Mouse (Mus musculus): ENCODE data around the gene Prkn.

Prkn gene

DNA sequence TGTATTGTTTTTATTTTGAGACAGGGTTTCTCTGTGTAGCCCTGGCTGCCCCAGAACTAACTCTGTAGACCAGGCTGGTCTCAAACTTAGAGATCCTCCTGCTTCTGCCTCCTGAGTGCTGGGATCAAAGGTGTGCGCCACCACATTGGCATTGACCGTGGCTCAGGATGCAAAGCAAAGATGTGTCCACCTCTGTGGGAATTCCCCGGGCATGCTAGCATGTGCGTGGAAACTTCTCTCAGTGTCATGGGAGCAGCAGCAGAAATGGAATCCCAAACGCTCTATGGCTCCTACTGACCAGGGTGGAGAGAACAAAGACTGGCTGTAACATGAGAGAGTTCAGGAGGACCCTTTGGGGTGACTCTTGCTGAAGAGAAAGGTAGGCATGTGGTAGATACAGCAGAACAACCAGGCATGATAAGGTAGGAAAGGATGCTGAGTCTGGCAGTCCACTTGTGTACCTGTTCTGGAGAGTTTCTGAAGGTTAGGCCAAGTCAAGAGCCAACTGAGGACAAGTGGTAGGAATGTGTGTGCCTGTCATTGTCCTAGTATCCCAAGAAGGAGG, 1201.0 kb downstream of the Prkn start:
- DNase-seq (ENCODE audit: low spot score), result no peak

DNA sequence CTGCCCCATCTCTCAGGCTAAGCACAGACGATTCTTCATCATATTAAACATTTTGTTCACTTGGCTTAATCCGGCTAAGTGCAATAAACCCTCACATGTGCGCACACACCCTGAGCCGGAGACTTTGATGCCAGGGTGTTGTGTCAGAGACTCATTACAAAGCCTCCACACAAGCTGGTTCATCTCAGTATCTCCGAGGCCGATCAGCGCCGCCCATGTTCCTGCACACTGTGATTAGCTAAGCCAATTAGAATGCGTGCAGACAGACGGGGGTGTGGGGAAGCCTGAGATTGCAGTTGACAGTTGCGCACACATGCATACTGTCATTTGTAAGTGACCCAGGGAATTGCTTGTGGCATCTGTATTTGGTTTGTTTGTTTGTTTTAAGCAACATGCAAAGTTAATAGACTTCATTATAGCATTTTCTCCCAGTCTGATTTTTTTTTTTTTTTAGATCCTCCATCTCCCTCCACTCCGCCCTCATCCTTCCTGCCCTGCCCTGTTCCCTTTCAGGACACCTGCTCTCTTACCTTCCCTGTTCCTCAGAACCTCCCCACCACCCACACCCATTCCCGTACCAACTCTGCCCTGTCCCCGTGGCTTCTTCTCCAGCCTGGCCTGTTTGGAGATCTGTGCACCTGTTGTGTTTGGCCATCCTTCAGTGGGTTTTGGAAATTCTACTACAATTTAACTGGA, 1202.5 kb downstream of the Prkn start:
- DNase-seq (ENCODE audit: low spot score), result peak; percentile 60

GRCm38 (mm10) chr17:12044222-12044621, 1204.0 kb downstream of the Prkn start:
- DNase-seq (ENCODE audit: low spot score), result no peak

GRCm38 (mm10) chr17:12045861-12046273, 1205.7 kb downstream of the Prkn start:
- DNase-seq (ENCODE audit: low spot score), result no peak

GRCm38 (mm10) chr17:12047032-12047431, 1206.8 kb downstream of the Prkn start:
- DNase-seq (ENCODE audit: low spot score), result no peak

GRCm38 (mm10) chr17:12047523-12047922, 1207.3 kb downstream of the Prkn start:
- no peak for DNase-seq (ENCODE audit: low spot score)

GRCm38 (mm10) chr17:12048695-12049490, 1208.7 kb downstream of the Prkn start:
- no peak for DNase-seq (ENCODE audit: low spot score)

DNA sequence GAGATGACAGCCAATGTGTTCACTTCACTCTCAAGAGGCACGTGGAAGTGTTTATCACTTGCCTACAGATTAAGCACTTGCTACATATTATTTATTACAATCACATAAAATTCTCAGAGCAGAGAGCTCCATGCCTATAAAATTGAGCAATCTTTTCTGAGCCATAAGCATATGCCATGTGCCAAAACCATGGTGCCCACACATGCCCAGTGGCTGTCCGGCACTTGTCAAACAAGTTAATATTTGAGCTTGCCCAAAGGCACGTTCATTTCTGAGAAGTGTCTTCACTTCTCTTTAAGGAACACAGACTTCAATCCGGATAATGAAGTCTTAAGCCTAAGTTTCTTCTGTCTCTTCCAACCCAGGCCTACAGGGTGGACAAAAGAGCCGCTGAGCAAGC, 1210.1 kb downstream of the Prkn start:
- DNase-seq (ENCODE audit: low spot score), result no peak

DNA sequence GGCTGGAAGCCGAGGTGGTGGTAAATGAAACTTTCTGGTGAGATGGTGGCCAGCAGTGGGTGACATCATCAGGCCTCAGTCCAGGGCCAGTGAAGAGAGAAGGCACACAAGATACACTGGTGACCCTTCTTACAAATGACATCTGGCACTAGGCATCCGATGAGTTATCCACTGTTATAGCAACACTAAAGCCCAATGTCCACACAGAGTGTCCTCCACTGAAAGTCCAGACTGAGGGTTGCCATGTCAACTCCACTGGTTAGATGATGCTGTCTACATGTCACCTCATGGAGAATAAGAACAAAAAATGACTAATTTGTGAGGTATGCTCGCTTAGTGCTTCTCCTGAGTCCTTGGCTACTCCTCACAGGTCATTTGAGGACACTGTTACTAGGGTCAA, 1210.8 kb downstream of the Prkn start:
- DNase-seq (ENCODE audit: low spot score), result no peak

DNA sequence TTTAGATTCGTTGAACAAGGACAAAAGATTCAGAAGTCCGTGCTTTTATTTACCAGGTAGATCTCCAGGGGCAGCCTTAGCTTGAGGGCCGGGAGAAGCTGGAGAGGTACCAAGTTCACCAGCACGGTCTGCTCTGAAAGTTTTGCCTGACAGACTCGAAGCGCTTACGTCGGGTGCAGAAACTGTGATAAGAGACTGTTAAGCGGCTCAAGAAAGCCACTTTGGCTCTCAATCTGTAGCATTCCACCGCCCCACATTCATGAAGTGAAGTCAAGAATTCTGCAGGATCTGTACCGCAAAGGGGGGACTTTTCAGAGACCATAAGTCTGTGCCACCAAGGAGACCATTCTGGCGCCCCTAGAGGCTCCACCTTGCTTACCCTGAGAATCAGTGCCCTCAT, 1212.5 kb downstream of the Prkn start:
- DNase-seq (ENCODE audit: low spot score), result no peak

- DNase-seq (ENCODE audit: low spot score), result no peak
Measured at GRCm38 (mm10) chr17:12059041-12059440, 1218.9 kb downstream of the Prkn start.

DNA sequence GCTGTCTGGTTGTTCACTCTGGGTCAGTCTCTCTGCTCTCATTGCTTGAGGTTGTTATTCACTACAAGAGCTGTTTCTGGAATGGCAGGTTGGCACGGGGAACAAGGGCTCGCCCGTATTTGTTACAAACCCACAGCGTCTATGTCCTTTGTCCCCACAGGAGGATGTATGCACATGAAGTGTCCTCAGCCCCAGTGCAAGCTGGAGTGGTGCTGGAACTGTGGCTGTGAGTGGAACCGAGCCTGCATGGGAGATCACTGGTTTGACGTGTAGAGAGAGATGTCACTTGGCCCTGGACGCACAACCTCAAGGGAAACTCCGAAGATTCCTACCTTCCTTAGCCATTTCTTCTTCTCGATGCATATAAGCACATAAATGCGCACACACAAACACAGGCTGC, 1221.2 kb downstream of the Prkn start:
- DNase-seq (ENCODE audit: low spot score), result no peak

DNA sequence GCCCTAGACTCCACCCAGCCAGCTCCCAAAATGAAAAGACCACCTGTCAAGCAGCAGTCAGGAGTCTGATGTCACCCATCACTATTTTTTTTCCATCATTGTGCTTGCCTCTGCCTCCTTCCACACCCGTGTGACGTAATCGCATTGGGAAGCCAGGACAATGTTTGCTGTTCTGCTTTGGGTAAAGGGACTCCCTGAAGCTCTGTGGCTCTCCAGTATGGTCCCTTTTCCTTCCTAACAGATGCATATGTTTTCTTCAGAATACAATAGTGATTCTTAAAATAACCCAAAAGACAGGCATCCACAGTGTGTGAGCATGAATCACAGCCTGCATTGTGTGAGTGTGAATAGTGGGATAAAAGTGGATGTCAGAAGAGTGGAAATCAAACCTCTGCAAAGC, 1222.7 kb downstream of the Prkn start:
- DNase-seq (ENCODE audit: low spot score), result no peak

DNA sequence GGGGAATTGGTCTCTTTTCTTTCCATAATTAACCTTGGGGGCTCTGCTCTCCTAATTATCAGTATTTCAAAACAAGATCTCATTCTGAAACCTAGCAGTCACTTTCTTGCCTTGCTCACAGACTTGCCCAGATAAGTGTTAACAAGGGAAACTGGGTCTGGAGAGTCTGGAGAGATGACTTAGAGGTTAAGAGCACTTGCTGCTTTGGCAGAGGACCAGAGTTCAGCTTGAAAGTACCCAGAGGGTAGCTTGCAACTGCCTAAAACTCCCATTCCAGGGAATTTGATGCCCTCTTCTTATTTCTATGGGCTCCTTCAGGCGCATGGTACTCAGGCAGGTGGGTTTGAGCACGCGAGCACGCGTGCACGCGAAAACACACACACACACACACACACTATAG, 1223.3 kb downstream of the Prkn start:
- no peak for DNase-seq (ENCODE audit: low spot score)

GRCm38 (mm10) chr17:12066054-12066453, 1225.9 kb downstream of the Prkn start:
- peak; percentile 59 for DNase-seq (ENCODE audit: low spot score)

DNA sequence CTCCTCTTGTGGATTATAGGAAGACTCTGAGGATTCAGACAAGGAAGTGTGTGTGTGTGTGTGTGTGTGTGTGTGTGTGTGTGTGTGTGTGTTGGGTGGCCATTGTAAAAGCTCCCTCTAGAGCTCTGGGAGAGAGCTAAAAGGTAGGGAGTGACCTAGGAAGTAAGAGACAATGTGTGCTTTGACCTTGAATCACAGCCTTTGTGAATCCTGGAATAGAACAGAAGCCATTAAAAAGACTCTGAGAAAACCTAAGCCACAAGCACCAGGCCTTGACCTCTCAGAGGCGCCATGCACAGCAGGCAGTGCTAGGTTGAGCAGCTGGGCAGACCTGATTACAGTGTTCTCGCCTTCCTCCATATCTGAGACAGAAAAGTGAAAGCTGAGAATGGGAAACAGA, 1236.6 kb downstream of the Prkn start:
- DNase-seq (ENCODE audit: low spot score), result peak; percentile 36

GRCm38 (mm10) chr17:12080656-12081495, 1240.7 kb downstream of the Prkn start:
- no peak for DNase-seq (ENCODE audit: low spot score)

- no peak for DNase-seq (ENCODE audit: low spot score)
Measured at GRCm38 (mm10) chr17:12082201-12082600, 1242.0 kb downstream of the Prkn start.

GRCm38 (mm10) chr17:12090261-12090927, 1250.2 kb downstream of the Prkn start:
- DNase-seq (ENCODE audit: low spot score), result no peak

DNA sequence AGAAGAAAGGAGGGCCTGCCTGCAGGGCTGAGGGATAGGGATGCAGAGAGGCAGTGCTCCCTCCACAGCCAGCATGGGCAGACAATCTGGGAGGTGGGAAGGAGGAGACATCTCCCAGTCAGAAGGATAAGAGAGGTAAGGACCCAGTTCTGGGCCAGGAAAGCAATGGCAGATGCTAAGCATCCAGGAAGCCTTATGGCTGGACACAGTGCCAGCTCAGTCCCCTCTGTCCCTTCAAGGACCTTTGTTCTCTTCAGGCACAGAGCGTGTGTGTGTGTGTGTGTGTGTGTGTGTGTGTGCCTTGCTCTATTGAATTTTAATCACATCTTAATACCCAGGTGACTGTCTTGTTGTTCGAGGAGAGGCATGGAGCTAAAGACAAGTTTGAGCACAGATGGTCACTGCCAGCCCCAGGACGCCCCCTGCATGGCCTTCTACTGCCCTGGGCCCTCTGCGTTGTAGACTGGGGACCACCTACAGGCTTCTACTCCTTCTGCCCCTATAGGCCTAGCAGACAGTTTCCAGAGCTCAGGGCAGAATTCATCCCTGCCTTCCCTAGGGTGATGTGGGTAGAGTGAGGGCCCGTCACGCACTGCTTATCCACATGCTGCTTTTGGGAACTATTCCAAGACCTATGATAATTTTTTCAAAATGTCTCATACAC, 1252.8 kb downstream of the Prkn start:
- no peak for DNase-seq (ENCODE audit: low spot score)

DNA sequence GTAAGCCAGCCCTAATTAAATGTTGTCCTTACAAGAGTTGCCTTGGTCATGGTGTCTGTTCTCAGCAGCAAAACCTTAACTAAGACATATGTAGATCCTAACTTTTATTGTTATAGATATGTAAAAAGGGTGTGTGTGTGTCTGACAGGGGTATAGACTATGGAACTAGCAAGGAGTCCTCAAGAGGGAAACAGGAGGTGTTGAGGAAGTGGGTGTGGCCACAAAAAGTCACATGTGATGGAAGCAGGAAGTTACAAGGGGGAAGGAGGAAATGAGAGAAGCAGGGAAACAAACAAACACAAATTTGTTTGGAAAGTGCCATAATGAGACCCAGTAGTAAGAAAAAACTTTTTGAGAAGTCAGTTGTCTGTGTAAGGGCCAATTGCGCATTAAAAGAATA, 1253.8 kb downstream of the Prkn start:
- no peak for DNase-seq (ENCODE audit: low spot score)
